30 mouse cellular contexts compared by ENCODE assay signal in genomic region chr5:16506702-16507350, GRCm38 (mm10). TPM values are rescaled to one million over a fixed set of nuclear protein-coding genes. Genes with fewer than 3 reads are reported as not detected.
A peak's percentile ranks its signal among the peaks of the same experiment; 100 is the strongest.
DNase-seq lines count a peak whose midpoint lies in the region; ATAC-seq and TF ChIP-seq lines count a peak whose summit lies in the region.
"Had no signal": no experiment of that assay in that cellular context is flagged by ENCODE, and none has a peak within 500 bp of the region (broad histone marks: within the 10 kb centered on the region; RNA-seq: fewer than 3 reads in every experiment).

No protein-coding gene starts in this region.

- no peaks in the 10 kb centered on the region for H3K27me3 ChIP-seq in embryonic facial prominence, embryonic 14.5 days (replicated peaks; ENCODE audit: control insufficient read depth, insufficient read depth, low read length)
- H3K27me3 ChIP-seq in embryonic facial prominence, embryonic 10.5 days (replicated peaks; ENCODE audit: low read depth, poor library complexity, severe bottlenecking): no peaks in the 10 kb centered on the region
- H3K27me3 ChIP-seq in limb, embryonic 14.5 days (ENCODE audit: control insufficient read depth, insufficient read depth, low read length): no peaks in the 10 kb centered on the region
- H3K27me3 ChIP-seq in limb, embryonic 10.5 days (ENCODE audit: low read depth, poor library complexity, severe bottlenecking): no peaks in the 10 kb centered on the region
- H3K27me3 ChIP-seq in midbrain, postnatal 0 days (ENCODE audit: insufficient read depth, low read length): no peaks in the 10 kb centered on the region
- H3K27me3 ChIP-seq: embryonic facial prominence, embryonic 12.5 days; heart, embryonic 15.5 days; liver, embryonic 15.5 days; lung, embryonic 15.5 days; midbrain, embryonic 15.5 days; neural tube, embryonic 13.5 days; Patski had no signal

- H3K4me3 ChIP-seq in embryonic facial prominence, embryonic 14.5 days (ENCODE audit: low read depth, low read length): no peak overlapping the region
- no peak overlapping the region for H3K4me3 ChIP-seq in embryonic facial prominence, embryonic 10.5 days
- H3K4me3 ChIP-seq in limb, embryonic 14.5 days (replicated peaks; ENCODE audit: low read length): no peak overlapping the region
- no peak overlapping the region for H3K4me3 ChIP-seq in limb, embryonic 10.5 days
- H3K4me3 ChIP-seq in embryonic fibroblast, embryonic 13.5 days (ENCODE audit: insufficient read depth, low read length): no peak overlapping the region
- H3K4me3 ChIP-seq in midbrain, postnatal 0 days (ENCODE audit: low read depth, low read length): no peak overlapping the region
- H3K4me3 ChIP-seq: embryonic facial prominence, embryonic 12.5 days; heart, embryonic 15.5 days; liver, embryonic 15.5 days; lung, embryonic 15.5 days; midbrain, embryonic 15.5 days; myocyte; neural tube, embryonic 13.5 days had no signal

- no peak for TF ChIP-seq POLR2A in limb, embryonic 14.5 days (IDR thresholded peaks at IDR 0.05; ENCODE audit: borderline replicate concordance, extremely low read depth, insufficient read depth, insufficient read length)
- no peak for TF ChIP-seq POLR2A in embryonic fibroblast, embryonic 13.5 days (IDR thresholded peaks at IDR 0.05; ENCODE audit: low read depth, low read length)

- TF ChIP-seq CTCF in embryonic fibroblast, embryonic 13.5 days (IDR thresholded peaks at IDR 0.05; ENCODE audit: borderline replicate concordance, insufficient read depth, low read length): no peak
- TF ChIP-seq CTCF in midbrain, postnatal 0 days (IDR thresholded peaks at IDR 0.05): no peak

- peak; percentile 55 for DNase-seq in embryonic facial prominence, embryonic 14.5 days (ENCODE audit: low spot score)
- DNase-seq in embryonic facial prominence, embryonic 10.5 days (ENCODE audit: low spot score): no peak
- peak; percentile 9 for DNase-seq in limb, embryonic 14.5 days (ENCODE audit: low spot score)
- no peak for DNase-seq in limb, embryonic 10.5 days (ENCODE audit: low spot score)
- no peak for DNase-seq in thymus, adult 18-20 months
- DNase-seq in yolk sac, embryonic 10.5 days (ENCODE audit: low spot score): no peak
- no peak for DNase-seq in midbrain, postnatal 0 days (ENCODE audit: low spot score)
- DNase-seq: adrenal gland, adult 2 months; cerebellum, adult 9-10 months; gastrocnemius, postnatal 36 days; heart, postnatal 4 days; kidney, postnatal 36 days; layer of hippocampus, adult 9-11 months; liver; lung, postnatal 36 days; retina, postnatal 1 day; right cerebral cortex, postnatal 25 days; spleen, adult 18-20 months had no signal

- H3K36me3 ChIP-seq in embryonic facial prominence, embryonic 14.5 days (ENCODE audit: control insufficient read depth, insufficient read depth, low read length): no peaks in the 10 kb centered on the region
- no peaks in the 10 kb centered on the region for H3K36me3 ChIP-seq in embryonic facial prominence, embryonic 10.5 days (replicated peaks)
- no peaks in the 10 kb centered on the region for H3K36me3 ChIP-seq in limb, embryonic 14.5 days (ENCODE audit: control insufficient read depth, insufficient read depth, low read length)
- no peaks in the 10 kb centered on the region for H3K36me3 ChIP-seq in limb, embryonic 10.5 days
- no peaks in the 10 kb centered on the region for H3K36me3 ChIP-seq in midbrain, postnatal 0 days (ENCODE audit: insufficient read depth, low read length)
- H3K36me3 ChIP-seq: embryonic facial prominence, embryonic 12.5 days; heart, embryonic 15.5 days; liver, embryonic 15.5 days; lung, embryonic 15.5 days; midbrain, embryonic 15.5 days; neural tube, embryonic 13.5 days had no signal

- no peaks in the 10 kb centered on the region for H3K9me3 ChIP-seq in embryonic facial prominence, embryonic 14.5 days (ENCODE audit: control insufficient read depth, low read length)
- no peaks in the 10 kb centered on the region for H3K9me3 ChIP-seq in embryonic facial prominence, embryonic 10.5 days
- H3K9me3 ChIP-seq in limb, embryonic 14.5 days (ENCODE audit: control insufficient read depth, low read length): no peaks in the 10 kb centered on the region
- H3K9me3 ChIP-seq in limb, embryonic 10.5 days (replicated peaks): no peaks in the 10 kb centered on the region
- no peaks in the 10 kb centered on the region for H3K9me3 ChIP-seq in midbrain, postnatal 0 days (ENCODE audit: low read length)
- H3K9me3 ChIP-seq: embryonic facial prominence, embryonic 12.5 days; heart, embryonic 15.5 days; liver, embryonic 15.5 days; lung, embryonic 15.5 days; midbrain, embryonic 15.5 days; neural tube, embryonic 13.5 days had no signal

- ATAC-seq in embryonic facial prominence, embryonic 14.5 days (ENCODE audit: low read depth): no peak
- ATAC-seq in limb, embryonic 14.5 days (ENCODE audit: low FRiP score, low read depth): no peak
- no peak for ATAC-seq in midbrain, postnatal 0 days (ENCODE audit: low FRiP score)
- ATAC-seq: CD4-positive, CD25-positive, alpha-beta regulatory T cell, adult 4 months; hindbrain, embryonic 16.5 days; intestine, embryonic 16.5 days; midbrain, embryonic 15.5 days; Patski had no signal

- H3K4me1 ChIP-seq in embryonic facial prominence, embryonic 14.5 days (ENCODE audit: control insufficient read depth, insufficient read depth, low read length): no peaks in the 10 kb centered on the region
- H3K4me1 ChIP-seq in embryonic facial prominence, embryonic 10.5 days: no peaks in the 10 kb centered on the region
- no peaks in the 10 kb centered on the region for H3K4me1 ChIP-seq in limb, embryonic 14.5 days (ENCODE audit: control insufficient read depth, insufficient read depth, low read length)
- H3K4me1 ChIP-seq in limb, embryonic 10.5 days: peaks cover 7% of the 10 kb centered on the region; the same call in 1 of the 2 replicates
- no peaks in the 10 kb centered on the region for H3K4me1 ChIP-seq in embryonic fibroblast, embryonic 13.5 days (ENCODE audit: control insufficient read depth, insufficient read depth, low read length)
- no peaks in the 10 kb centered on the region for H3K4me1 ChIP-seq in midbrain, postnatal 0 days (ENCODE audit: insufficient read depth, low read length)
- H3K4me1 ChIP-seq: embryonic facial prominence, embryonic 12.5 days; heart, embryonic 15.5 days; liver, embryonic 15.5 days; lung, embryonic 15.5 days; midbrain, embryonic 15.5 days; neural tube, embryonic 13.5 days had no signal

- no peak overlapping the region for H3K4me2 ChIP-seq in embryonic facial prominence, embryonic 14.5 days (ENCODE audit: low read depth, low read length)
- no peak overlapping the region for H3K4me2 ChIP-seq in limb, embryonic 14.5 days (replicated peaks; ENCODE audit: low read depth, low read length, severe bottlenecking)
- no peak overlapping the region for H3K4me2 ChIP-seq in midbrain, postnatal 0 days (ENCODE audit: low read depth, low read length, poor library complexity, severe bottlenecking)
- H3K4me2 ChIP-seq: embryonic facial prominence, embryonic 12.5 days; heart, embryonic 15.5 days; liver, embryonic 15.5 days; lung, embryonic 15.5 days; midbrain, embryonic 15.5 days; neural tube, embryonic 13.5 days had no signal

- 62% methylated on average over 4 of the region's 4 CpGs for WGBS in embryonic facial prominence, embryonic 14.5 days
- 80% methylated on average over 4 of the region's 4 CpGs for WGBS in embryonic facial prominence, embryonic 10.5 days
- 53% methylated on average over 4 of the region's 4 CpGs for WGBS in limb, embryonic 14.5 days
- 81% methylated on average over 4 of the region's 4 CpGs for WGBS in limb, embryonic 10.5 days
- 77% methylated on average over 4 of the region's 4 CpGs for WGBS in midbrain, postnatal 0 days

- H3K27ac ChIP-seq in embryonic facial prominence, embryonic 14.5 days (replicated peaks; ENCODE audit: low read depth, low read length): no peak overlapping the region
- H3K27ac ChIP-seq in embryonic facial prominence, embryonic 10.5 days (replicated peaks): no peak overlapping the region
- H3K27ac ChIP-seq in limb, embryonic 14.5 days (replicated peaks; ENCODE audit: low read depth, low read length): no peak overlapping the region
- no peak overlapping the region for H3K27ac ChIP-seq in limb, embryonic 10.5 days
- H3K27ac ChIP-seq in embryonic fibroblast, embryonic 13.5 days (ENCODE audit: insufficient read depth, low read length): 0 out of 2 replicates have a peak overlapping the region, but pooled peaks have one; percentile 26
- H3K27ac ChIP-seq in midbrain, postnatal 0 days (ENCODE audit: low read depth, low read length): no peak overlapping the region
- H3K27ac ChIP-seq: embryonic facial prominence, embryonic 12.5 days; heart, embryonic 15.5 days; liver, embryonic 15.5 days; lung, embryonic 15.5 days; midbrain, embryonic 15.5 days; neural tube, embryonic 13.5 days had no signal

- H3K9ac ChIP-seq in embryonic facial prominence, embryonic 14.5 days (ENCODE audit: low read depth, low read length): no peak overlapping the region
- no peak overlapping the region for H3K9ac ChIP-seq in limb, embryonic 14.5 days (ENCODE audit: low read depth, low read length, severe bottlenecking)
- H3K9ac ChIP-seq in midbrain, postnatal 0 days (replicated peaks; ENCODE audit: low read length, poor library complexity, severe bottlenecking): no peak overlapping the region
- H3K9ac ChIP-seq: embryonic facial prominence, embryonic 12.5 days; heart, embryonic 15.5 days; liver, embryonic 15.5 days; lung, embryonic 15.5 days; midbrain, embryonic 15.5 days; neural tube, embryonic 13.5 days had no signal

RNA-seq across cellular contexts. Expression of gene Hgf, which starts 46.5 kb away (rescaled TPM):
- polyA plus RNA-seq in embryonic facial prominence, embryonic 14.5 days (2014; fragmentation: Nextera tagmentation; extraction: Ambion mirVana): 4.3 and 5.9 TPM in 2 replicates
- 5.1 and 5.9 TPM in 2 replicates for polyA plus RNA-seq in embryonic facial prominence, embryonic 10.5 days (2016; fragmentation: Nextera tagmentation; extraction: Ambion mirVana)
- 2.6 and 3.0 TPM in 2 replicates for polyA plus RNA-seq in limb, embryonic 14.5 days (2012; rRNA removed)
- 4.1 and 5.9 TPM in 2 replicates for polyA plus RNA-seq in limb, embryonic 14.5 days (2014; fragmentation: Nextera tagmentation; extraction: Ambion mirVana)
- 16.9 and 20.1 TPM in 2 replicates for polyA plus RNA-seq in limb, embryonic 10.5 days (2016; fragmentation: Nextera tagmentation; extraction: Ambion mirVana)
- 17.1 and 18.6 TPM in 2 replicates for polyA plus RNA-seq in embryonic fibroblast, embryonic 13.5 days (2011; ENCODE audit: insufficient read length, low read depth, missing spikeins)
- 1.8 and 2.8 TPM in 2 replicates for total RNA-seq in midbrain, postnatal 0 days (2014; rRNA removed)
- 0.57 and 0.71 TPM in 2 replicates for polyA plus RNA-seq in midbrain, postnatal 0 days (2015; fragmentation: Nextera tagmentation; extraction: Ambion mirVana)
- polyA plus RNA-seq: Patski had no signal

Comparison
In these comparisons a context has a peak if more than half of its experiments do, and no peak if none do; other contexts are left out.
1. DNase-seq: peak in embryonic facial prominence, embryonic 14.5 days (single experiment) and limb, embryonic 14.5 days (single experiment); none in embryonic facial prominence, embryonic 10.5 days (single experiment), limb, embryonic 10.5 days (single experiment), thymus, adult 18-20 months (0 of 2), yolk sac, embryonic 10.5 days (single experiment) and midbrain, postnatal 0 days (single experiment).